Mouse (Mus musculus): Measurements from ENCODE around the gene Prdm11. TPM values are rescaled to one million over a fixed set of nuclear protein-coding genes. Genes with fewer than 3 reads are reported as not detected.

Prdm11 gene
- polyA plus RNA-seq, 1 experiment from 2014 or later = 7.2 TPM

GRCm38 (mm10) chr2:93005028-93005427, 40.9 kb downstream of the Prdm11 start:
- Histone ChIP-seq H3K27me3 (no peaks in the 10 kb centered on the region), H3K4me1 (no peaks in the 10 kb centered on the region), H3K4me2 (no peak overlapping the region), H3K27ac (no peak overlapping the region), H3K9me3 (no peaks in the 10 kb centered on the region), H3K9ac (no peak overlapping the region), H3K36me3 (peaks cover 15% of the 10 kb centered on the region), H3K4me3 (no peak overlapping the region)
- 57% methylated on average over 4 of the region's 4 CpGs for WGBS
- ATAC-seq (ENCODE audit: borderline replicate concordance, extremely low read depth, low FRiP score, low TSS enrichment) = no peak

DNA sequence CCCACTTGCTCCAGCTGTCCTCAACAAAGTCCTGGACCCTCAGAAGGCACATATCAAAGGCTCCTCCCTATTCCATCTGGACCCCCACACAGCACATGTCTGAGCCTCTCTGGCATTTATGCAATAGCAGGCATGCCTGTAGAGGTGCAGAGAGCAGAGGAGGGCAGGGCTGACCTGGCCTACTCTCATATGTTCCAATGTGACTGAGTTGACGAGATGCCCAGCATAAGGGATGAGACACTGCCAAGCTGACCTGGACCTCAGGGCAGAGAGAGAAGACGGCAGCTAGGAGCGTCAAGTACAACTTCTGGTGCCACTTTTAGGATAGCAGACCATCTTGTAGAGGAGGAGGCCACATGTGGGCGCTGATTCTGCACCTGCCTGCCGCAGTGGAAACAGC, 54.0 kb downstream of the Prdm11 start:
- Histone ChIP-seq H3K36me3 (peaks cover 18% of the 10 kb centered on the region), H3K27me3 (no peaks in the 10 kb centered on the region), H3K27ac (no peak overlapping the region), H3K4me3 (no peak overlapping the region), H3K4me1 (peaks cover 23% of the 10 kb centered on the region), H3K9ac (no peak overlapping the region), H3K4me2 (no peak overlapping the region), H3K9me3 (no peaks in the 10 kb centered on the region)
- 92% methylated on average over 5 of the region's 5 CpGs for WGBS
- no peak for ATAC-seq (ENCODE audit: borderline replicate concordance, extremely low read depth, low FRiP score, low TSS enrichment)

DNA sequence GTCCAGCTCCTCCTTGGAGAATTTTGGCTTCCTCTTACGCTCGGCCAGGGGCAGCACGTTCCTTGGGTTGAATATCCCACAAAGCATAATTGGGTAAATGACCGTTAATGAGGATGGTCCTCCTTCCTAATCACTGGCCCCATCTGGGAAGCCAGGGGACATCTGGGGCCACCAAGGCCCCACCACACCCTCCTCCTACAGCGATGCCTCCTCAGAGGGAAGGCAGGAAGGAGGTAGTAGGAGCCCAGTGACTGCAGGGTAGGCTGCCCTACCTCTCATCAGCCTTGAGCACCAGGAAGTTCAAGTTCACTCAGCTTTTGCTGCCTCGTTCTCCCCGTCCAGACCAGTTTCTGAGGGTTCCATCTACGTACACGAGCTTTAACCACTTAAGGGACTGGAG, 56.4 kb downstream of the Prdm11 start:
- Histone ChIP-seq H3K36me3 (peaks cover 24% of the 10 kb centered on the region), H3K9me3 (no peaks in the 10 kb centered on the region), H3K4me2 (no peak overlapping the region), H3K4me1 (peaks cover 25% of the 10 kb centered on the region), H3K4me3 (no peak overlapping the region), H3K27me3 (no peaks in the 10 kb centered on the region), H3K27ac (0 out of 2 replicates have a peak overlapping the region, but pooled peaks have one; percentile 91), H3K9ac (no peak overlapping the region)
- ATAC-seq (ENCODE audit: borderline replicate concordance, extremely low read depth, low FRiP score, low TSS enrichment) = no peak
- WGBS = 87% methylated on average over 9 of the region's 9 CpGs

DNA sequence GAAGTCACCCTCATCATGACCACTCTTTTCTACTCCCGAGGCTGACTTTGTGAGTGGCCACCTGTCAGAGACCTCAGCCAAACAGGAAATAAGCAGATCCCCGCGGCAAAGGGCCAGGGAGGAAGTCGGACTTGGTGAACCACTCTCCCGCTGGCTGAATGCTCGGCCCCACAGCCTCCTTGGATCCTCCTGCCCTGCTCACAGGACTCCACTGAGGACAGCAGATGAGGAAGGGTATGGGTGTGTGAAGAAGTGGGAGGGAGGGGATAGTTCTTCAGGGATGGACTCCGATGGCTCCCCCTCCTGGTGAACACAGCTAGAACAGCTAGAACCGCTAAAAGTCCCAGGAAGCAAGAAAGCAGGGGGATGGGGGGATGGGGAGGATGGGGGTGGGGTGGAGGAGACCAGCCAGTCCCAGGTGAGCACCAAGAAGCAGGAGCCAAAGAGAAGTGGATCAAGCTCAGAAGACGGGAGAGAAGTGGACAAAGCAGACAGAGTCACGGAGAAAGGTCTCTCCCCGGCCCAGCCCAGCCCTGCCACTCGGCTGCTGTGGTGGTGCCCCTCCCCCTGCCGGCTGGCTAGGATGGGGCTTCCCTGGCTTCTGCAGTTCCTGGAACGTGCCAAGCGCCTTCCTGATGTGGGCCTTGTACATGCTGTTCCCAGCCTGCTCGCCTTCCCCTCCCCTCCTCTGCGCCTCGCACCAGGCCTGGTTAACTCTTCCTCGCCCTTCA, 57.9 kb downstream of the Prdm11 start:
- Histone ChIP-seq H3K9me3 (no peaks in the 10 kb centered on the region), H3K4me3 (peak overlapping the region; percentile 6), H3K4me1 (peaks cover 30% of the 10 kb centered on the region), H3K36me3 (peaks cover 22% of the 10 kb centered on the region), H3K9ac (0 out of 2 replicates have a peak overlapping the region, but pooled peaks have one; percentile 8), H3K4me2 (peak overlapping the region; percentile 51), H3K27ac (peak overlapping the region; percentile 91), H3K27me3 (no peaks in the 10 kb centered on the region)
- peak; percentile 96 for ATAC-seq (ENCODE audit: borderline replicate concordance, extremely low read depth, low FRiP score, low TSS enrichment)
- 8% methylated on average over 19 of the region's 19 CpGs for WGBS

DNA sequence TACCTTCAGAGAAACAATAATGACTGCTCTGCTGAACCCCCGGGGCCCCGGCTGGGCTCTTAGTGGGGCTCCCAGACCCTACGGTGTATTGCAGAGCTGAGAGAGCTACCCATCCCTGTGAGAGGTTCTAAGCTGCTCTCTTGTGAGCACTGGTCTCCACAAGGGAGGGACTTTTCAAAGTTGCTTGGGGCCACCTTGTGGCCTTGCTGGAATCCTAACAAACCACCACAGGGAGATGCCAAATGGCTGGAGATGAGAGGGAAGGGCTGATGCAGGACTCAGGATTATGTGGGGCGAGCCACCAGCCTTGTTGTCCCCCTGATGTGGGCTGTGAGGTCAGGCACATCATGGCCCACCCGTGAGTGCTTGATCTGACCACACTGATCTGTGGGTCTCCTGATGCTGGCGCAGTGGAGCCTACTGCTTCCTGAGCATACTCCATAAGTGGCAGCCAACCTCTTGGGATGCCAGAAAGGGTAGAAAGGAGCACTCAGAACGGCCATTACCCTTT, 58.8 kb downstream of the Prdm11 start:
- WGBS = 75% methylated on average over 7 of the region's 7 CpGs
- peak overlapping the region; percentile 91 for H3K27ac ChIP-seq

GRCm38 (mm10) chr2:92985600-92985999, 60.4 kb downstream of the Prdm11 start:
- Histone ChIP-seq H3K27me3 (no peaks in the 10 kb centered on the region), H3K4me2 (no peak overlapping the region), H3K9me3 (no peaks in the 10 kb centered on the region), H3K4me1 (peaks cover 34% of the 10 kb centered on the region), H3K27ac (no peak overlapping the region), H3K36me3 (peaks cover 13% of the 10 kb centered on the region), H3K4me3 (no peak overlapping the region), H3K9ac (no peak overlapping the region)
- 38% methylated on average over 7 of the region's 7 CpGs for WGBS
- ATAC-seq (ENCODE audit: borderline replicate concordance, extremely low read depth, low FRiP score, low TSS enrichment) = no peak

More for the DNA sequence above, 58.8 kb downstream of the Prdm11 start:
- no peak overlapping the region for H3K4me2 ChIP-seq
- no peaks in the 10 kb centered on the region for H3K27me3 ChIP-seq
- peaks cover 19% of the 10 kb centered on the region for H3K36me3 ChIP-seq
- no peak overlapping the region for H3K9ac ChIP-seq
- H3K9me3 ChIP-seq = no peaks in the 10 kb centered on the region
- peaks cover 34% of the 10 kb centered on the region for H3K4me1 ChIP-seq
- no peak overlapping the region for H3K4me3 ChIP-seq
- no peak for ATAC-seq (ENCODE audit: borderline replicate concordance, extremely low read depth, low FRiP score, low TSS enrichment)

GRCm38 (mm10) chr2:92985171-92985570, 60.8 kb downstream of the Prdm11 start:
- no peak for ATAC-seq (ENCODE audit: borderline replicate concordance, extremely low read depth, low FRiP score, low TSS enrichment)
- no peaks in the 10 kb centered on the region for H3K27me3 ChIP-seq
- WGBS = 79% methylated on average over 2 of the region's 2 CpGs
- no peak overlapping the region for H3K27ac ChIP-seq
- no peak overlapping the region for H3K4me3 ChIP-seq
- no peaks in the 10 kb centered on the region for H3K9me3 ChIP-seq
- no peak overlapping the region for H3K4me2 ChIP-seq
- H3K9ac ChIP-seq = no peak overlapping the region
- peaks cover 17% of the 10 kb centered on the region for H3K36me3 ChIP-seq
- peaks cover 34% of the 10 kb centered on the region for H3K4me1 ChIP-seq

DNA sequence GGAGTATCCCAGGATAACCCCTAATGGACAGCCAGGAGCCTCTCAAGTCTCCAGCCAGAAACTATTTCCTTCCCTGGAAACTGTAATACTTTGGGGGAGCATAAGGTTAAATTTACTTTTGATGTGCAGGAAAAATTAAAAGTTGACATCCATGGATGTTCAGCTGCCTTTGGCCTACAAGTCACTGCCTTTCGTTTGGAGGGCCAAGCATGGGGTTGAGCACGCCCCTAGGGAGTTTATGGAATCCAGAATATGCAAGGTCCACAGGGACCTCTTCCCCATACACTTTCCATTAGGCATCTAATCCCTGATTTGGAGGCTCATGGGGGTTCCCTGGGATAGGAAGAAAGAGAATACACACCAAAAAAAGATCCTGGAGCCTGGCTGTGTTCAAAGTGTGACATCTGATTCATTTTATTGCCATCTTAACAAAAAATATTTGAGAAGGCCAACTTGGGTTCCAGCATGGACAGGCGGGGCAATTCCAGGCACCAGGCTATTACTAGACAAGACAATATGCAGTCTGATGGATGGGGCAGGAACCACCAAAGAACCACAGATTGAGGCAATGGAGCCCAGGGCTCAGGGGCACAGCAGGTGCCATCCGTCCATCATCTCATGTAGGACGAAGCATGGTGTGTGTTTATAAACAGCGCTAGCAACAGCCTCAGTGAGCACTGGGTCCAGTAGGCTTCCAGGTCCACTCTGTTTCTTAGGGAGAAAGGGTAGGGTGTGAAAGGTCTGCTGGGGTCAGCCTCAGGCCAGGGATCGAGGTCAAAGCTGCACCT, 61.5 kb downstream of the Prdm11 start:
- Histone ChIP-seq H3K9me3 (no peaks in the 10 kb centered on the region), H3K4me2 (no peak overlapping the region), H3K27me3 (no peaks in the 10 kb centered on the region), H3K4me3 (no peak overlapping the region), H3K27ac (no peak overlapping the region), H3K4me1 (peaks cover 34% of the 10 kb centered on the region), H3K9ac (no peak overlapping the region), H3K36me3 (peaks cover 24% of the 10 kb centered on the region)
- ATAC-seq (ENCODE audit: borderline replicate concordance, extremely low read depth, low FRiP score, low TSS enrichment) = no peak
- WGBS = 75% methylated on average over 7 of the region's 7 CpGs

DNA sequence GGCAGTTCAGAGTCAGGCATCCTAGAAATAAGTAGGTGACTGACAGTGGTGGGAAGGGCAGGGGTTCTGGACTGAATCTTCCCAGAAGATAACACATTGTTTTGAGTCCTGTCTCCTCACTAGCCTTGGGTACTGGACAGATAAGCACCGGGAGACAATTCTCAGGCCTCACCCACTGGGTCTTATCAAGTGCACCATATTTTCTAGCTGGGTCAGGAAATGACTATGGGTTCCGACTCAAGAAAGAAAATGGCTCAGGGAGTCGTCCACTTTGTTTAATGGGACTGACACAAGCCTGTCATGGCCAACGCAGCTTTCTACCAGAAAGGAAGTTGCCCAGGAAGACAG, 62.7 kb downstream of the Prdm11 start:
- no peaks in the 10 kb centered on the region for H3K9me3 ChIP-seq
- H3K4me3 ChIP-seq = no peak overlapping the region
- 50% methylated on average over 4 of the region's 4 CpGs for WGBS
- H3K27me3 ChIP-seq = no peaks in the 10 kb centered on the region
- peaks cover 36% of the 10 kb centered on the region for H3K36me3 ChIP-seq
- H3K9ac ChIP-seq = no peak overlapping the region
- H3K4me2 ChIP-seq = no peak overlapping the region
- peaks cover 24% of the 10 kb centered on the region for H3K4me1 ChIP-seq
- peak overlapping the region; percentile 38; the same call in 1 of the 2 replicates for H3K27ac ChIP-seq
- no peak for ATAC-seq (ENCODE audit: borderline replicate concordance, extremely low read depth, low FRiP score, low TSS enrichment)

GRCm38 (mm10) chr2:92982591-92983272, 63.2 kb downstream of the Prdm11 start:
- no peaks in the 10 kb centered on the region for H3K27me3 ChIP-seq
- H3K9ac ChIP-seq = no peak overlapping the region
- H3K4me3 ChIP-seq = no peak overlapping the region
- no peak overlapping the region for H3K27ac ChIP-seq
- H3K36me3 ChIP-seq = peaks cover 37% of the 10 kb centered on the region
- H3K9me3 ChIP-seq = no peaks in the 10 kb centered on the region
- peak; percentile 21; the same call in 1 of the 2 replicates for ATAC-seq (ENCODE audit: borderline replicate concordance, extremely low read depth, low FRiP score, low TSS enrichment)
- no peak overlapping the region for H3K4me2 ChIP-seq
- 47% methylated on average over 8 of the region's 8 CpGs for WGBS
- H3K4me1 ChIP-seq = peaks cover 19% of the 10 kb centered on the region

DNA sequence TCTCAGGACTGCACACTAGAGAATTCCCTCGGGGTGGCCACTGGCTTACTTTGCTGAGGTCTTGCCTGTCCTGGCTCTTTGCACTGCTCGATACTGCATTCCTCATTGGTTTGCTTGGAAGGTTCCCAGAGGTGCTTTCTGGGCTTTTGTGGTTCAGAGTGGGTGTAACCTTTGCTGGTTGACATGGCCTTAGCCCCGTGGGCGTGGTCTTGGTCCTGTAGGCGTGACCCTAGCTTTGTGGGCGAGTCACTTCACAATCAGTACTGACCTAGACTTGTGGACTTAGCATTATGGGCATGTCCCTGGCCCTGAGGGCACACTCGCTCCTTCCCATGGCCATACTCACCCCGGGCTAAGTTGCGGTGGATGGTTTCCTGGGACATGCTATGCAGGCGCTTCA, 65.8 kb downstream of the Prdm11 start:
- Histone ChIP-seq H3K36me3 (peaks cover 38% of the 10 kb centered on the region), H3K4me2 (no peak overlapping the region), H3K4me1 (0 out of 2 replicates have a peak, but pooled peaks cover 9% of the 10 kb centered on the region), H3K4me3 (no peak overlapping the region), H3K9me3 (no peaks in the 10 kb centered on the region), H3K9ac (no peak overlapping the region), H3K27me3 (no peaks in the 10 kb centered on the region), H3K27ac (no peak overlapping the region)
- WGBS = 87% methylated on average over 10 of the region's 10 CpGs
- no peak for ATAC-seq (ENCODE audit: borderline replicate concordance, extremely low read depth, low FRiP score, low TSS enrichment)
